Mouse (Mus musculus) ES-E14 (cell line): ENCODE measurements around the gene Nmnat2.

ENCODE experiments used
- MAFK ChIP-seq: IDR thresholded peaks from 2 replicates; pipeline ENCODE4 v1.6.1; 2014; ENCODE audit warnings: mild to moderate bottlenecking, low read depth, low read length, inconsistent platforms; ENCODE audit not compliant: insufficient read depth
- ZC3H11A ChIP-seq: IDR thresholded peaks from 2 replicates; pipeline ENCODE4 v1.6.1; 2012; ENCODE audit warnings: low read depth, mild to moderate bottlenecking, inconsistent platforms, low read length, borderline replicate concordance

- no peak for TF ChIP-seq MAFK
- no peak for TF ChIP-seq ZC3H11A
These were observed 183.7 kb downstream of the Nmnat2 start for GRCm38 (mm10) chr1:153138486-153138885.
